Mouse (Mus musculus): ENCODE data around the gene Nit1. TPM values are rescaled to one million over a fixed set of nuclear protein-coding genes. Genes with fewer than 3 reads are reported as not detected.

Gene Nit1
- 10 to 100 TPM; 16.6 to 23.2 TPM for total RNA-seq (2023)

DNA sequence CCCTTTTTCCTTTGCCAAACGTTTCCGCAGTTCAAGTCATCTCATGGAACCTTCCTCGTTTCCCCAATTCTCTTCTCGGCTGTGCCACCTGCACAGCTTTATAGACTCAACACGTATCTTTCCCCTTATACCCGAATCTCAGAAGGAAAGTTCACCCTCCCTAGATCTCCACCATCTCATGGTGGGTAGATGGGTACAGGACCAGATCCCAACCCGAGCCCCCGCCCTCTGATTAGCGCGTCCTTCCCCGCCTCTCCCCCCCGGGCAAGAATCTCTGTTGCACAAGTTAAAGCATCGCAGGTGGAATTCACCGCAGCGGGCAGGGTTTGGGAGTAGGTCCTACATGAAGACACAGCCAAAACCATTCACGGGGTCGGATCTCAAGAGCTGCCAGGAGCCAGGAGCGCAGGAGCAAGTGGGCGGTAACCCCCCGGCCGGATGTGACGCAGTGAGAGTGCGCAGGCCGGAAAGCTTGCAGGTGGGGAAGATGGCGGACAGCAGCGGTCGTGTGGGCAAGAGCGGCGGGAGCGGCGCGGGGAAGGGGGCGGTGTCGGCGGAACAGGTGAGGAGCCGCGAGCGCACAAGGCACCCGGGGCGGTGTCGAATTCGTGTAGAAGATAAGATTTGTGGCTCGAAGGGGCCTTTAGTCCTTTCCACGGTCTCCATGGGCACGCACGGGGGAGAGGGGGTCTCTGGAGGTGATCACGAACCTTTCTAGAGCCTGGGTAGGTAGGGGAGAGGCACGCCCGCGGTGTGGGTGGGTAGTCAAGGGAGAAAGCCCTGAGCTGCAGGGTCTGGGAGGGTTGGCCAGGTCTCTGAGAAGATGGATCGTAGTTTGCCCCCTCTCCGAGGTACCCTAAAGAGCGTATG lies at the start of gene Nit1, which contains the start of gene Pfdn2:
Gene Nit1, minus strand, starts transcription at position 422 of the 870 bp plus-strand sequence.
Gene Pfdn2, plus strand, starts transcription at position 446 of the 870 bp plus-strand sequence.

DNA sequence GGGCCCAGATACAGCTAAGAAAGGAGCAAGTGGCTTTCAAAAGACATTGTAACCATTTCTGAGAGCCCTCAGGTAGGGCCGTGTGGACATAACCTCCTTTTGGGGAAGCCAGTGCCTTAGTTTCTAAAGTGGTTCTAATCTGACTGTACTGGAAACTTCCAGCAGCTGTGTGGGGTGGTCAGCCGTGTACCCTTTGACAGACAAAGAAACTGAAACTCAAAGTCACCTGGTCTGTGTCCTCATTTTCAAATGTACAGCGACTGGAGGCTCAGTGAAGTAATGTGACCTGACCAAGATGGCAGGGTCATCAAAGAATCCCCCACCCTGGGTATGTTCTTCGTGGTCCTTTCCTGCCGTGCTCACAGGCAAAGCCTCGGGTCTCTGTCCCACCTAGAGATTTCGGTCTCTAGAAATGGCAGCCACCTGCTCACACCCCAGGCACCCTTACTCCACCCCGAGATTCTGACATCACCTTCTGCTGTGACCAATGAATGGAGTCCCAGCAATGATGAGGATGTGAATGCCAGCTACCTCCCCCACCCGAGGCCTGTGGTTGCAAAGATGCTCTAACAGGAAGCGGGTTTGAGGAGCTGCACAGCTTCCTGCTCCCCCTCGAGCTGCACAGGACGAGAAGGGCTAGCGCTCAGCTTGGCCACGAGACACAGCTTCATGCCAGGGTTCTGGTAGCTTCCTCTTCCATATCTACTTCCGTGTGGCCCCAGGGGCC lies 43.1 kb upstream of the Nit1 start, which contains the start of gene Arhgap30:
Gene Arhgap30, plus strand, starts transcription at position 579 of the 727 bp plus-strand sequence.

DNA sequence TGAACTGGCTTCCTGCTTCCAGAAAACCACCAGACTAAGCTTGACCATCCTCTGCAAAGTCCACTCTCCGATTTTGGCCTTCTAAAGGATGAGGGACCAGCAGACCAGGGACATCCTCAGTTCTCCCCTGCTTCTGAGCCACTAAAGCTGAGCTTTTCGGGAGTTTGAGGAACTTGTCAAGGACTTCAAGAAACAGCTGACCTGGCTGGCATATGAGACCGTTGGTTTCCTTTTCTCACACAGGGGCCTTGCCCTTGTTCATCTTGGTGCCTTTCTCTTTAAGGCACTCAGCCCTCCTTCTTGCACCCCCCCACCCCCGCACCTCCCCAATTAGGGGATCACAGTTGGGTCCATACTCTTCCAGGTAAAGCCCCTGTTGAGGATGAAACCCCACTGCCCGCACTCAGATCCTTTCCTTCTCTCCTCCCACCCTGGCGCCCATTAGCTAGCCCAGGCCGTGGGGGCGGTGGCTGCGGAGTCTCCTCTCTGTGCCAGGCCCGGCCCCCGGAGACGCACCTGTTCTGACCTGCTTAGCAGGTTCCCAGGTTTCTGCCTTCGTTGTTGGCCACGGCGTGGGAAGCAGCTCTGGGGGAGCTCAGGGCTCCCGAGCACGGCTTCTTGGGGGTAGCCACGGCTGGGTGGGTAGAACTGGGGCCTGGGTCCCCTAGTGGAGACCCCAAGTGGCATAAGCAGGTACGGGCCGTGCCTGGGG lies 24.6 kb upstream of the Nit1 start, which contains the start of gene Nectin4:
Gene Nectin4, plus strand, starts transcription at position 255 of the 712 bp plus-strand sequence.

DNA sequence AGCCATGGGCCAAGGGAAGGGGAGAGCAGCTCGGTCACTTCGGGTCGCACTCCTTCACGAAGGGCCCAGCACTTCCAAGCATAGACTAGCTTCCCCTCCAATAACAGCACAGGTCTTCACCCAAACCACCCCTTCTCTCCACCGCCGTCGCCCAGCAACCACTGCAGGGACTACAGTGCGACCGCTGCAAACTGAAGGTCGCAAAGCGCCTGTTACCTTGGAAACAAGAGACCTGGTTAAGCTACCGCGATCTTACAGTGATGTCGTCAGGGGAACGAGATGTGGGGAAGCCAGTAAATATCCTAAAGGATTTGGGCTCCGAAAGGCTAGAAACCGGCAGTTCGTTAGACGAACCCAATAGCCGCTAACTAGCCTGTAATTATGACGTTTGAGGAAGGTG lies 15.2 kb upstream of the Nit1 start, which contains the start of gene Klhdc9:
Gene Klhdc9, minus strand, starts transcription at position 143 of the 400 bp plus-strand sequence.

DNA sequence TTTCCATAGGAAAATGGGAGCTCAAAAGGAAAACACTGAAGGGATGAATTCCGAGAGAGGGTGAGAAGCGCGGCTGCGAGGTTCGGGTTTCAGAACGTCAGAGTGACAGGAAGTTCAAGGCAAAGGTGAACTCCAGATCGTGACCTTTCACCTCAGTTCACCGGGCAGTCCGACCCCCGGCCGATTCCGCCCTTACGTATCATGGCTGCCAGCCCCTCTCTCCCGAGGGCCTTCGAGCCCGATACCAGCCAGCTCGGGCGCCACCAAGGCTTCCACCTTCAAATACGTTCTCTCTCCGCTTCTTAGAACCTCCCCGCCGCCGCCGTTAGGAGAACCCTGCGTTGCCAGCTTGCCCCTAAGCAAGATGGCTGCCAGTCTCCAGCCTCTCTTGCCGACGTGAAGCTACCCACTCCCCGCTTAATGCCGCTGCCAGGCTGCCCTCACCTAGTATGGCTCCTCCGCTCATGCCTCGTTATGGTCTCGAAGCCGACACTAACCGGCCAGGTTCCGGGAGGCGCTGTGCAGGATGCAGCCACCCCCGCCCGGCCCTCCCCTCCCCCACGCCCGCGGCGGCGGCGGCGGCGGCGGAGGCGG lies 16.5 kb downstream of the Nit1 start, which contains the start of gene Dedd:
Gene Dedd, plus strand, starts transcription at position 307 of the 594 bp plus-strand sequence.

DNA sequence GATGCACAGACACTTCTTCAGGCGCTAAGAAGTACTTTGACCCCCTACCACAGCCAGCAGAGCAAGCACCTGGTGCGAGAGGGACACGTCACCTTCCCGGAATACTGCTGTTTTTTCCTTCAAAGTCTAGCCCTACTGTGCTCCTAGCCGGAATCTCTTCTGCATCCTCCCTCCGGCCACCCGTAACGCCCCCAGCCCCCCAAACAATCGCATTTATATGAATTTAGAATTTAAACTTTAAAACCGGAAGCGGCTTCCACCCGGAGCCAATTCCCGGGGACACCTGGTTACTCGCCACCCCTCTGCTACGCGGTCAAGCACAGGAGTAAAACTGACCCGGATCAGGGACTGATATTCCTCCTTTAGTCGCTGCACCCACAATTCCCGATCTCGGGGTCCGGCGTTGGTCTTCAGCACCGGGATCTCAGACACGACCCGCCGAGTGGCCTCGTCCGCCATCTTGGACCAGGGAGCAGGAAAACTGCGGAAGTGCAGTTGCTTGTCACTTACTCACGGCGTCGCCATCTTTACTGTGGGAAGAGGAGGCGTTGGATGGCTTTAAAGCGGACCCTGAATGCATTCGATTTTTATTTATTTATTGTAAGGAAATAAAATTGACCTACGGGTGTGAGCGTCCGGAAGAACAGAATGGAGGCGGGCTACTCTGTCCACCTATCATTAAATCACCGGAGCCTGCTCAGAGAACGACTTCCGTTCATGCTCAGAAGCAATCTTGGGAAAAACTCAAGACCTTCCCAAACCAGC lies 51.0 kb downstream of the Nit1 start, which contains the start of gene Ufc1:
Gene Ufc1, minus strand, starts transcription at position 727 of the 765 bp plus-strand sequence.

Other genes with a start within 250 kb of the Nit1 start
- under 1 TPM in 1 of 2 experiments, not detected in 1; 0.48 TPM for gene Cfap126, start 231.7 kb downstream of the Nit1 start, total RNA-seq (2023)
- 10 to 100 TPM; 90.5 to 99.9 TPM for gene Sdhc, start 195.0 kb downstream of the Nit1 start, total RNA-seq (2023)
- gene Mpz, start 194.9 kb downstream of the Nit1 start, total RNA-seq (2023) = not detected
- 1 to 10 TPM in 1 of 2 experiments, under 1 TPM in 1; 0.44 to 1.1 TPM for gene Pcp4l1, start 149.4 kb downstream of the Nit1 start, total RNA-seq (2023)
- not detected for gene Nr1i3, start 131.7 kb downstream of the Nit1 start, total RNA-seq (2023)
- gene Tomm40l, start 123.1 kb downstream of the Nit1 start, total RNA-seq (2023) = 10 to 100 TPM; 12.6 to 13.3 TPM
- not detected for gene Apoa2, start 120.6 kb downstream of the Nit1 start, total RNA-seq (2023)
- 1,000 to 10,000 TPM in 1 of 2 experiments, 100 to 1,000 TPM in 1; 983 to 1,080 TPM for gene Fcer1g, start 111.3 kb downstream of the Nit1 start, total RNA-seq (2023)
- gene Adamts4, start 95.2 kb downstream of the Nit1 start, total RNA-seq (2023) = not detected
- gene Ndufs2, start 94.3 kb downstream of the Nit1 start, total RNA-seq (2023) = 100 to 1,000 TPM in 1 of 2 experiments, 10 to 100 TPM in 1; 98.7 to 109 TPM
- 100 to 1,000 TPM; 117 to 119 TPM for gene B4galt3, start 75.3 kb downstream of the Nit1 start, total RNA-seq (2023)
- gene Ppox, start 64.5 kb downstream of the Nit1 start, total RNA-seq (2023) = 10 to 100 TPM; 80.1 to 81.5 TPM
- gene Usp21, start 57.7 kb downstream of the Nit1 start, total RNA-seq (2023) = 10 to 100 TPM; 31.7 to 36.2 TPM
- gene Ufc1, start 50.6 kb downstream of the Nit1 start, total RNA-seq (2023) = 10 to 100 TPM; 46.1 to 47.0 TPM
- 10 to 100 TPM; 27.2 to 28.6 TPM for gene Dedd, start 16.5 kb downstream of the Nit1 start, total RNA-seq (2023)
- gene Pfdn2, start within 50 bp of the Nit1 start, total RNA-seq (2023) = 10 to 100 TPM; 30.1 to 30.6 TPM
- gene Klhdc9, start 15.2 kb upstream of the Nit1 start, total RNA-seq (2023) = not detected
- gene Nectin4, start 24.5 kb upstream of the Nit1 start, total RNA-seq (2023) = 1 to 10 TPM; 1.1 to 1.5 TPM
- 100 to 1,000 TPM; 193 to 235 TPM for gene Arhgap30, start 43.3 kb upstream of the Nit1 start, total RNA-seq (2023)
- gene Usf1, start 65.7 kb upstream of the Nit1 start, total RNA-seq (2023) = 10 to 100 TPM; 77.5 to 86.2 TPM
- gene Tstd1, start 73.2 kb upstream of the Nit1 start, total RNA-seq (2023) = 1 to 10 TPM; 4.2 to 10.0 TPM
- 1 to 10 TPM in 1 of 2 experiments, under 1 TPM in 1; 0.18 to 1.3 TPM for gene F11r, start 91.9 kb upstream of the Nit1 start, total RNA-seq (2023)
- 1 to 10 TPM; 3.3 to 5.0 TPM for gene Alyref2, start 157.8 kb upstream of the Nit1 start, total RNA-seq (2023)
- not detected for gene Itln1, start 189.6 kb upstream of the Nit1 start, total RNA-seq (2023)
- 10 to 100 TPM in 1 of 2 experiments, 1 to 10 TPM in 1; 7.8 to 14.4 TPM for gene Cd244a, start 213.5 kb upstream of the Nit1 start, total RNA-seq (2023)

Measured in neutrophil, adult 83 days (primary cell).